Mouse (Mus musculus) midbrain, embryonic 10.5 days (tissue): ENCODE data around the gene Apool. TPM values are rescaled to one million over a fixed set of nuclear protein-coding genes. Genes with fewer than 3 reads are reported as not detected.
"Not testable (repeated sequence)": the region's sequence is repeated elsewhere in the genome, so short reads cannot be mapped to it uniquely, and the experiment has no call there.

ENCODE experiments used
- DNase-seq: peaks from one replicate; pipeline ENCODE4 v3.0.0-alpha.2; 2017; ENCODE audit warnings: low spot score
- H3K27ac ChIP-seq: fragments of 300-500 bp; sonication (generic); replicated peaks from 2 replicates; pipeline ENCODE4 v1.5.1; 2016; ENCODE audit warnings: mild to moderate bottlenecking
- H3K27me3 ChIP-seq: fragments of 300-500 bp; sonication (generic); 2 replicates; pipeline ENCODE4 v1.6.1; 2016; ENCODE audit warnings: low read depth, mild to moderate bottlenecking; ENCODE audit not compliant: poor library complexity, severe bottlenecking
- H3K36me3 ChIP-seq: fragments of 300-500 bp; sonication (generic); 2 replicates; pipeline ENCODE4 v1.6.1; 2016; ENCODE audit warnings: mild to moderate bottlenecking, moderate library complexity
- H3K4me1 ChIP-seq: fragments of 300-500 bp; sonication (generic); 2 replicates; pipeline ENCODE4 v1.6.1; 2016
- H3K4me3 ChIP-seq: fragments of 300-500 bp; sonication (generic); 2 replicates; pipeline ENCODE4 v1.5.1; 2016; ENCODE audit warnings: mild to moderate bottlenecking, moderate library complexity
- H3K9me3 ChIP-seq: fragments of 300-500 bp; sonication (generic); replicated peaks from 2 replicates; pipeline ENCODE4 v1.6.1; 2016; ENCODE audit warnings: mild to moderate bottlenecking
- WGBS: fragments of 180-500 bp; shearing (Covaris S2); methylation state at CpG from one replicate; pipeline ENCODE4 v1.1.7; 2016; 5-methylcytosine and 5-hydroxymethylcytosine counted together
- polyA plus RNA-seq: library from polyadenylated mRNA; unstranded; fragments of >200 nt; fragmentation: Nextera tagmentation; extraction: Ambion mirVana; gene quantifications from 2 replicates; pipeline ENCODE4 v1.2.1, GENCODE M21; 2016

Gene Apool
- 73.8 TPM in 2 replicates for polyA plus RNA-seq

GRCm38 (mm10) chrX:112310804-112311530 is at the start of gene Apool:
Gene Apool, plus strand, starts transcription at chrX:112311334.
- no peaks in the 10 kb centered on the region for H3K27me3 ChIP-seq
- peak within 1 kb of the TSS; percentile 63 for H3K4me3 ChIP-seq
- H3K27ac ChIP-seq = peak within 1 kb of the TSS; percentile 87
- no peaks in the 10 kb centered on the region for H3K36me3 ChIP-seq
- WGBS = 26% methylated on average over 18 of the region's 18 CpGs
- DNase-seq = peak; percentile 81
- H3K9me3 ChIP-seq = no peaks in the 10 kb centered on the region
- no peaks in the 10 kb centered on the region for H3K4me1 ChIP-seq

- no peak for DNase-seq
- Histone ChIP-seq H3K9me3 (no peaks in the 10 kb centered on the region), H3K36me3 (no peaks in the 10 kb centered on the region), H3K27ac (no peak overlapping the region), H3K4me3 (no peak overlapping the region), H3K27me3 (no peaks in the 10 kb centered on the region), H3K4me1 (no peaks in the 10 kb centered on the region)
- WGBS = 92% methylated on average over 1 of the region's 1 CpGs
Observed at GRCm38 (mm10) chrX:112273550-112273949, 37.6 kb upstream of the Apool start.

- WGBS = 14% methylated on average over 12 of the region's 12 CpGs
- no peak for DNase-seq
- H3K36me3 ChIP-seq = no peaks in the 10 kb centered on the region
- no peaks in the 10 kb centered on the region for H3K9me3 ChIP-seq
- H3K27me3 ChIP-seq = no peaks in the 10 kb centered on the region
- H3K4me1 ChIP-seq = no peaks in the 10 kb centered on the region
- H3K27ac ChIP-seq = peak overlapping the region; percentile 87
- H3K4me3 ChIP-seq = peak overlapping the region; percentile 63
Observed at GRCm38 (mm10) chrX:112311531-112311887, 375 bp downstream of the Apool start.

- no peaks in the 10 kb centered on the region for H3K27me3 ChIP-seq
- H3K4me3 ChIP-seq = peak overlapping the region; percentile 63
- 72% methylated on average over 1 of the region's 1 CpGs for WGBS
- no peak for DNase-seq
- H3K27ac ChIP-seq = no peak overlapping the region
- H3K9me3 ChIP-seq = no peaks in the 10 kb centered on the region
- no peaks in the 10 kb centered on the region for H3K4me1 ChIP-seq
- H3K36me3 ChIP-seq = no peaks in the 10 kb centered on the region
Observed at GRCm38 (mm10) chrX:112312094-112312493, 960 bp downstream of the Apool start.

- Histone ChIP-seq H3K36me3 (no peaks in the 10 kb centered on the region), H3K9me3 (no peaks in the 10 kb centered on the region), H3K4me3 (no peak overlapping the region), H3K27ac (no peak overlapping the region), H3K4me1 (no peaks in the 10 kb centered on the region), H3K27me3 (no peaks in the 10 kb centered on the region)
- DNase-seq = no peak
Observed at GRCm38 (mm10) chrX:112320273-112320672, 9.1 kb downstream of the Apool start.

- Histone ChIP-seq H3K27me3 (no peaks in the 10 kb centered on the region), H3K4me1 (no peaks in the 10 kb centered on the region), H3K27ac (no peak overlapping the region), H3K36me3 (0 out of 2 replicates have a peak, but pooled peaks cover 4% of the 10 kb centered on the region), H3K4me3 (no peak overlapping the region), H3K9me3 (no peaks in the 10 kb centered on the region)
- no peak for DNase-seq
- 85% methylated on average over 3 of the region's 3 CpGs for WGBS
Observed at GRCm38 (mm10) chrX:112339486-112339885, 28.4 kb downstream of the Apool start.

- Histone ChIP-seq H3K4me1 (no peaks in the 10 kb centered on the region), H3K27me3 (no peaks in the 10 kb centered on the region), H3K4me3 (no peak overlapping the region), H3K36me3 (0 out of 2 replicates have a peak, but pooled peaks cover 3% of the 10 kb centered on the region), H3K9me3 (no peaks in the 10 kb centered on the region), H3K27ac (no peak overlapping the region)
- DNase-seq = no peak
- 71% methylated on average over 4 of the region's 4 CpGs for WGBS
Observed at GRCm38 (mm10) chrX:112347467-112348394, 36.6 kb downstream of the Apool start.

GRCm38 (mm10) chrX:112348395-112348791 is 37.3 kb downstream of the Apool start:
- Histone ChIP-seq H3K27ac (no peak overlapping the region), H3K9me3 (no peaks in the 10 kb centered on the region), H3K4me3 (no peak overlapping the region), H3K36me3 (0 out of 2 replicates have a peak, but pooled peaks cover 3% of the 10 kb centered on the region), H3K27me3 (no peaks in the 10 kb centered on the region), H3K4me1 (no peaks in the 10 kb centered on the region)
- no peak for DNase-seq
- WGBS = 41% methylated on average over 3 of the region's 3 CpGs

- H3K4me3 ChIP-seq = no peak overlapping the region
- peaks cover 7% of the 10 kb centered on the region for H3K9me3 ChIP-seq
- no peaks in the 10 kb centered on the region for H3K4me1 ChIP-seq
- WGBS = 47% methylated on average over 4 of the region's 4 CpGs
- H3K27me3 ChIP-seq = no peaks in the 10 kb centered on the region
- no peak for DNase-seq
- H3K27ac ChIP-seq = no peak overlapping the region
- H3K36me3 ChIP-seq = peaks cover 8% of the 10 kb centered on the region; the same call in 1 of the 2 replicates
Observed at GRCm38 (mm10) chrX:112368426-112368825, 57.3 kb downstream of the Apool start.

- H3K27me3 ChIP-seq, H3K27ac ChIP-seq, H3K4me1 ChIP-seq, H3K9me3 ChIP-seq, H3K4me3 ChIP-seq: not testable (repeated sequence)
- H3K36me3 ChIP-seq = peaks cover 10% of the 10 kb centered on the region; the same call in 1 of the 2 replicates
- peak; percentile 36 for DNase-seq
- 82% methylated on average over 5 of the region's 5 CpGs for WGBS
Observed at GRCm38 (mm10) chrX:112370577-112371410, 59.7 kb downstream of the Apool start.

- Histone ChIP-seq H3K9me3 (no peaks in the 10 kb centered on the region), H3K36me3 (no peaks in the 10 kb centered on the region), H3K4me3 (no peak within 1 kb of the TSS), H3K27ac (no peak within 1 kb of the TSS), H3K4me1 (no peaks in the 10 kb centered on the region), H3K27me3 (no peaks in the 10 kb centered on the region)
- WGBS = 87% methylated on average over 3 of the region's 3 CpGs
- DNase-seq = no peak
Observed at GRCm38 (mm10) chrX:112406679-112407078, 95.5 kb downstream of the Apool start, which contains the start of gene Satl1. Gene Satl1, minus strand, starts transcription at chrX:112406779.

- DNase-seq = no peak
- no peaks in the 10 kb centered on the region for H3K36me3 ChIP-seq
- no peaks in the 10 kb centered on the region for H3K9me3 ChIP-seq
- H3K4me3 ChIP-seq = no peak overlapping the region
- H3K4me1 ChIP-seq = no peaks in the 10 kb centered on the region
- no peak overlapping the region for H3K27ac ChIP-seq
- H3K27me3 ChIP-seq = no peaks in the 10 kb centered on the region
- WGBS = 80% methylated on average over 2 of the region's 2 CpGs
Observed at GRCm38 (mm10) chrX:112412309-112412708, 101.2 kb downstream of the Apool start.
